Mouse (Mus musculus): ENCODE data around the gene Gstt1. TPM values are rescaled to one million over a fixed set of nuclear protein-coding genes. Genes with fewer than 3 reads are reported as not detected.
"Not testable (repeated sequence)": the region's sequence is repeated elsewhere in the genome, so short reads cannot be mapped to it uniquely, and the experiment has no call there.

The Gstt1 gene
- polyA plus RNA-seq (2015; fragmentation: Nextera tagmentation; extraction: Ambion mirVana), result 7.4 and 14.1 TPM in 2 replicates

DNA sequence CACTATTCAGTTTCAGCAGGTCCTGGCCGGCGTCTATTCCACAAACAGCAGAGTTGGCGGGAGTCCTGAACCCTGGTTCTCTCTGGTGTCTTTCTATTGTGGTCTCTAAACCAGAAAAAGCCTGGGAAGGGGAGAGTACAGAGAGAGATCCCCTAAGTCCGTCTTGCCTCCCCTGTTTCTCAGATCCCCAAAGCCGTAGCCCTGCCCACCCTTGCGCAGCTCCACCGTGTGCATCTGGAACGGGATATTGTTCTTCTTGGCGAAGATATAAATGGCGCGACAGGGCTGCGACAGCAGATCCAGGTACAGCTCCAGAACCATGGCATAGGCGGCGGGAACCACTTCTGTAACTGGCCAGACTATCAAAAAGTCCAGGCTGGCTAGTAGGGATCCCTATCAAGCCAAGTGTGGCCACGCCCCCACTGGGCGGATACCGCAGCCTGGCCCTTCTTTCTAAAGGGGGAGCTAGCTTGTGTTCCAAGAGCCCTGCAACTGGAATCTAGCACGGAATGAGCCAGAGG lies at the start of gene Gstt1:
Gstt1 (minus strand) TSS at position 409 of the 521 bp plus-strand sequence.
- Histone ChIP-seq H3K27me3 (no peaks in the 10 kb centered on the region; the same call in 1 of the 2 replicates), H3K9ac (peak within 1 kb of the TSS; percentile 55), H3K36me3 (no peaks in the 10 kb centered on the region), H3K9me3 (replicated peaks) (no peaks in the 10 kb centered on the region), H3K4me1 (replicated peaks) (peaks cover 15% of the 10 kb centered on the region), H3K4me3 (peak within 1 kb of the TSS; percentile 52), H3K4me2 (peak within 1 kb of the TSS; percentile 96), H3K27ac (no peak within 1 kb of the TSS)
- WGBS, result 3% methylated on average over 18 of the region's 18 CpGs
- peak; percentile 68; the same call in 1 of the 2 replicates for ATAC-seq (replicated peaks; ENCODE audit: insufficient number of reproducible peaks, insufficient read depth, low FRiP score, low read depth)

- no peaks in the 10 kb centered on the region for H3K9me3 ChIP-seq (replicated peaks)
- H3K9ac ChIP-seq, result no peak overlapping the region
- no peaks in the 10 kb centered on the region for H3K4me1 ChIP-seq (replicated peaks)
- no peak overlapping the region for H3K4me3 ChIP-seq
- WGBS, result 72% methylated on average over 6 of the region's 6 CpGs
- no peak for ATAC-seq (replicated peaks; ENCODE audit: insufficient number of reproducible peaks, insufficient read depth, low FRiP score, low read depth)
- H3K36me3 ChIP-seq, result no peaks in the 10 kb centered on the region
- H3K27me3 ChIP-seq, result no peaks in the 10 kb centered on the region
- H3K27ac ChIP-seq, result no peak overlapping the region
- H3K4me2 ChIP-seq, result no peak overlapping the region
Measured at GRCm38 (mm10) chr10:75845306-75845930, 47.0 kb upstream of the Gstt1 start.

GRCm38 (mm10) chr10:75844800-75845199 lies 46.4 kb upstream of the Gstt1 start:
- 43% methylated on average over 1 of the region's 1 CpGs for WGBS
- H3K9ac ChIP-seq, result no peak overlapping the region
- no peak for ATAC-seq (replicated peaks; ENCODE audit: insufficient number of reproducible peaks, insufficient read depth, low FRiP score, low read depth)
- no peaks in the 10 kb centered on the region for H3K36me3 ChIP-seq
- H3K27ac ChIP-seq, result no peak overlapping the region
- H3K4me1 ChIP-seq (replicated peaks), result no peaks in the 10 kb centered on the region
- no peak overlapping the region for H3K4me2 ChIP-seq
- no peaks in the 10 kb centered on the region for H3K27me3 ChIP-seq
- H3K4me3 ChIP-seq, result no peak overlapping the region
- H3K9me3 ChIP-seq (replicated peaks), result no peaks in the 10 kb centered on the region

- not testable (repeated sequence) for ATAC-seq (replicated peaks; ENCODE audit: insufficient number of reproducible peaks, insufficient read depth, low FRiP score, low read depth); H3K27me3 ChIP-seq
- 79% methylated on average over 6 of the region's 6 CpGs for WGBS
Measured at GRCm38 (mm10) chr10:75843898-75844297, 45.5 kb upstream of the Gstt1 start.

DNA sequence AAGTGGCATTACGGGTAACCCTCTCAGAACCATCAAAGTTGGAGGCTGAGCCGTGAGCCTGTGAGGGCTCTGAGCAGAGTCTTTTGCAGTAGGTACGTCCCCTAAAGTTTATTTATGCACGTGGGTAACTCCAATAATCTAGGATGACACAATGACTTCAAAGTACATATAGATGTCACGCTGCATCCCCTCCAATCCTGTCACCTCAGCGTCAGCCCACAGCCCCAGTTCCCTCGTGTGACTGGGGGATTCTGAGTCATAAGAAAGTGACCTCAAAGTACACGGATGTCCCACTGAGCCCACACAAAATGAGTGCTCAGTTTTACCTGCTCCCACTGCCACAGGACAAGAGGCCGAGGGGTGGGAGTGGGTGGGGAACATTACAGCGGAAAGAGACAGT lies 40.7 kb upstream of the Gstt1 start:
- Histone ChIP-seq H3K9me3 (replicated peaks) (no peaks in the 10 kb centered on the region), H3K36me3 (no peaks in the 10 kb centered on the region), H3K4me2 (no peak overlapping the region), H3K27ac (no peak overlapping the region), H3K4me1 (replicated peaks) (peaks cover 32% of the 10 kb centered on the region), H3K4me3 (no peak overlapping the region), H3K9ac (no peak overlapping the region), H3K27me3 (no peaks in the 10 kb centered on the region)
- 84% methylated on average over 10 of the region's 10 CpGs for WGBS
- no peak for ATAC-seq (replicated peaks; ENCODE audit: insufficient number of reproducible peaks, insufficient read depth, low FRiP score, low read depth)

More at GRCm38 (mm10) chr10:75843898-75844297, 45.5 kb upstream of the Gstt1 start:
- H3K9ac ChIP-seq; H3K4me2 ChIP-seq; H3K4me3 ChIP-seq; H3K36me3 ChIP-seq; H3K27ac ChIP-seq; H3K4me1 ChIP-seq (replicated peaks); H3K9me3 ChIP-seq (replicated peaks): not testable (repeated sequence)

DNA sequence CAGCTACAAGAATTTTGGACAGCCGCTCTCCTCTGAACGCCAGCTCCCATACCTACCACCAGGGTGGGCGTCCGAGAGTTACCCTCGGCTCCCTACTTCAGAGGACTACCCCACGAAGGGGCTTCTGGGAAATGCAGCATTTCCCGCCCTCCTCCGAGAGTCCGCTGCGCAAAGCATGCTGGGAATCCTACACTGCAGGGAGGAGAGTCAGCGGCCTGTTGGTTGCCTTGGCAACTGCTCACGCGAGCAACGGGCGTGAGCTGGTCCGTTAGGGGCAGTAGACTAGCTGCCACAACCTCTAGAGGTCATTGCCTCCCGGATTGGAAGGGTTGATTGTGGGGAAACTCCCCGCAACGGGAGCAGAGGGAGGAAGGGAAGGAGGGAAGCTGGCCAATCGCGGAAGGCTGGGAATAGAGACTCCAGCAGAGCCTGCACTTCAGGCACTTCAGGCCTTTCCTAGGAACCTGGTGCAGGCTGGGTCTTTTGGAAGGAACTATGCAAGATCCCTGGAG lies 38.9 kb upstream of the Gstt1 start, which contains the start of gene Gstt2:
Gstt2 (minus strand) TSS at position 177 of the 512 bp plus-strand sequence.
- H3K9ac ChIP-seq, result peak within 1 kb of the TSS; percentile 58
- H3K9me3 ChIP-seq (replicated peaks), result no peaks in the 10 kb centered on the region
- under 1% methylated on average over 21 of the region's 21 CpGs for WGBS
- peaks cover 41% of the 10 kb centered on the region for H3K4me1 ChIP-seq (replicated peaks)
- peak; percentile 88 for ATAC-seq (replicated peaks; ENCODE audit: insufficient number of reproducible peaks, insufficient read depth, low FRiP score, low read depth)
- H3K36me3 ChIP-seq, result no peaks in the 10 kb centered on the region
- peak within 1 kb of the TSS; percentile 83 for H3K27ac ChIP-seq
- peak within 1 kb of the TSS; percentile 59 for H3K4me3 ChIP-seq
- peak within 1 kb of the TSS; percentile 82 for H3K4me2 ChIP-seq
- 0 out of 2 replicates have a peak, but pooled peaks cover 2% of the 10 kb centered on the region for H3K27me3 ChIP-seq

GRCm38 (mm10) chr10:75835761-75836531 lies 37.6 kb upstream of the Gstt1 start:
- H3K9me3 ChIP-seq (replicated peaks), result no peaks in the 10 kb centered on the region
- peak overlapping the region; percentile 83 for H3K27ac ChIP-seq
- peaks cover 41% of the 10 kb centered on the region for H3K4me1 ChIP-seq (replicated peaks)
- ATAC-seq (replicated peaks; ENCODE audit: insufficient number of reproducible peaks, insufficient read depth, low FRiP score, low read depth), result no peak
- 0 out of 2 replicates have a peak, but pooled peaks cover 2% of the 10 kb centered on the region for H3K27me3 ChIP-seq
- peak overlapping the region; percentile 82 for H3K4me2 ChIP-seq
- no peaks in the 10 kb centered on the region for H3K36me3 ChIP-seq
- WGBS, result 17% methylated on average over 9 of the region's 10 CpGs
- H3K4me3 ChIP-seq, result peak overlapping the region; percentile 54
- no peak overlapping the region for H3K9ac ChIP-seq

- Histone ChIP-seq H3K4me1 (replicated peaks) (peaks cover 41% of the 10 kb centered on the region), H3K9me3 (replicated peaks) (no peaks in the 10 kb centered on the region), H3K4me3 (peak overlapping the region; percentile 54), H3K4me2 (peak overlapping the region; percentile 82), H3K9ac (no peak overlapping the region), H3K27ac (peak overlapping the region; percentile 3; the same call in 1 of the 2 replicates), H3K27me3 (0 out of 2 replicates have a peak, but pooled peaks cover 2% of the 10 kb centered on the region), H3K36me3 (no peaks in the 10 kb centered on the region)
- no peak; the same call in 1 of the 2 replicates for ATAC-seq (replicated peaks; ENCODE audit: insufficient number of reproducible peaks, insufficient read depth, low FRiP score, low read depth)
- under 1% methylated on average over 10 of the region's 10 CpGs for WGBS
Measured at GRCm38 (mm10) chr10:75835307-75835706, 36.9 kb upstream of the Gstt1 start.

- no peaks in the 10 kb centered on the region for H3K36me3 ChIP-seq
- peak overlapping the region; percentile 47 for H3K9ac ChIP-seq
- peak overlapping the region; percentile 82 for H3K4me2 ChIP-seq
- 7% methylated on average over 9 of the region's 9 CpGs for WGBS
- H3K27ac ChIP-seq, result no peak overlapping the region; the same call in 1 of the 2 replicates
- peaks cover 41% of the 10 kb centered on the region for H3K4me1 ChIP-seq (replicated peaks)
- H3K4me3 ChIP-seq, result peak overlapping the region; percentile 54
- 0 out of 2 replicates have a peak, but pooled peaks cover 2% of the 10 kb centered on the region for H3K27me3 ChIP-seq
- no peaks in the 10 kb centered on the region for H3K9me3 ChIP-seq (replicated peaks)
- ATAC-seq (replicated peaks; ENCODE audit: insufficient number of reproducible peaks, insufficient read depth, low FRiP score, low read depth), result no peak
Measured at GRCm38 (mm10) chr10:75834721-75835120, 36.3 kb upstream of the Gstt1 start.

DNA sequence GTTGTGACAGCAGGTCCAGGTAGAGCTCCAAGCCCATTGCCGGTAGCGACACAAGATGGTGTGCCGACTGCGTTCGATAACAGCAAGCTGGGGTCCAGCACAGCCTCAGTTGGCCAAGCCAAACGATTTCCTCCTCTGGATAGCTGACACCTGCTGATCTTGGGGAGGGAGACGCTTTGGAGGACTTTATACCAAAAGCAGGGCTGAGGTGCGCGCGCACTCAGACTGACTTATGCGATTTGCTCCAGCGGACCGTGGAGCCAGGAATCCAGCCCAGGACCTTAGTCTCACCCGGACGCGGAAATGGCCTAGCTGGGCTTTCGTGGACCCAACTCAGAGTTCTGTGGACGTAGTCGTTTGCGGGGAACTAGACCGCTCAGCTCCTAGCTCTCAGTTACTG lies 35.9 kb upstream of the Gstt1 start:
- 0 out of 2 replicates have a peak, but pooled peaks cover 2% of the 10 kb centered on the region for H3K27me3 ChIP-seq
- ATAC-seq (replicated peaks; ENCODE audit: insufficient number of reproducible peaks, insufficient read depth, low FRiP score, low read depth), result no peak
- no peaks in the 10 kb centered on the region for H3K36me3 ChIP-seq
- peak overlapping the region; percentile 54 for H3K4me3 ChIP-seq
- H3K9ac ChIP-seq, result peak overlapping the region; percentile 47
- 2% methylated on average over 21 of the region's 21 CpGs for WGBS
- H3K4me1 ChIP-seq (replicated peaks), result peaks cover 41% of the 10 kb centered on the region
- no peaks in the 10 kb centered on the region for H3K9me3 ChIP-seq (replicated peaks)
- no peak overlapping the region; the same call in 1 of the 2 replicates for H3K27ac ChIP-seq
- H3K4me2 ChIP-seq, result peak overlapping the region; percentile 82
